Mouse (Mus musculus): ENCODE data around the gene Olfr281. TPM values are rescaled to one million over a fixed set of nuclear protein-coding genes. Genes with fewer than 3 reads are reported as not detected.

Olfr281 gene
- total and polyA plus RNA-seq, 3 experiments: 0.08 to 0.40 TPM; not detected in 1

DNA sequence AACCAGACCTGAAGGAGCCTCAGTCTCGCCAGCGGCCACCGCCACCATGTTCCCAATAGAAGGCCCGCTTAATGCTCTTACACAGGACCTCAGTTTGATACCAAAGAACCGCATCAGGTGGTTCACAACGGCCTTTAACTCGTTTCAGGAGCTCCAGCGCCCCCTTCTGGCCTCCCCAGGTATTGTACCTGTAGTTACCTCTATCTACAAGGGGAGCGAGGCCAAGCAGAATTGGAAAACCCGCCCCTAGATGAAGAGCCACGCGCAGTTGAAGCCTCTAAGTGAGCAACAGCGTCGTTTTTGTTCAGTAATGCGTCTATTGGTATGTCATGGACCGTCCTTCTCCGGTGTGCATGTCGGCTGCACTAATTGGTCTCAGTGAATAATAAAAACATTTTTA lies 52.1 kb downstream of the Olfr281 start (continued):
- TF ChIP-seq USF2 (IDR thresholded peaks at IDR 0.05; ENCODE audit: borderline replicate concordance in 1 of 2, insufficient read depth in 1 of 2, low read depth in 1 of 2, low read length in 2 of 2) (no peak), TCF12 (IDR thresholded peaks at IDR 0.05; ENCODE audit: low read depth, low read length) (peak; percentile 46), ETS1 (IDR thresholded peaks at IDR 0.05; ENCODE audit: low read depth, low read length) (peak; percentile 26; the same call in 1 of the 2 replicates), GATA1 (IDR thresholded peaks at IDR 0.05; ENCODE audit: low read depth, low read length) (no peak), TAL1 (IDR thresholded peaks at IDR 0.05; ENCODE audit: low read length) (no peak), CTCF (IDR thresholded peaks at IDR 0.05 in 2 of 3, conservative IDR thresholded peaks at IDR 0.05 in 1 of 3; ENCODE audit: control insufficient read depth in 1 of 3, insufficient read depth in 1 of 3, low read depth in 2 of 3, low read length in 3 of 3, poor library complexity in 1 of 3, severe bottlenecking in 1 of 3) (peak; percentile 95 to 98 (median 95)), KAT2A (conservative IDR thresholded peaks at IDR 0.05; ENCODE audit: low read depth, low read length) (no peak), SIN3A (IDR thresholded peaks at IDR 0.05; ENCODE audit: low read length) (peak; percentile 55; the same call in 1 of the 2 replicates), GABPA (IDR thresholded peaks at IDR 0.05; ENCODE audit: low read depth, low read length) (no peak), CHD1 (IDR thresholded peaks at IDR 0.05; ENCODE audit: low read depth, low read length) (no peak), RAD21 (IDR thresholded peaks at IDR 0.05; ENCODE audit: low read depth, low read length) (peak; percentile 93), E2F4 (IDR thresholded peaks at IDR 0.05; ENCODE audit: borderline replicate concordance, low read depth, low read length) (0 out of 2 replicates have a peak, but pooled peaks have one; percentile 3), MYB (IDR thresholded peaks at IDR 0.05; ENCODE audit: low read depth, low read length) (no peak), MAFK (IDR thresholded peaks at IDR 0.05; ENCODE audit: borderline replicate concordance, low read depth, low read length) (no peak), ELF1 (IDR thresholded peaks at IDR 0.05; ENCODE audit: low read depth, low read length) (0 out of 2 replicates have a peak, but pooled peaks have one; percentile 42), ZKSCAN1 (IDR thresholded peaks at IDR 0.05; ENCODE audit: low read depth, low read length) (no peak), ZNF384 (IDR thresholded peaks at IDR 0.05; ENCODE audit: low read depth, low read length) (peak; percentile 29; the same call in 1 of the 2 replicates), CHD2 (IDR thresholded peaks at IDR 0.05; ENCODE audit: low read length) (no peak), MYC (IDR thresholded peaks at IDR 0.05; ENCODE audit: low read depth, low read length) (0 out of 2 replicates have a peak, but pooled peaks have one; percentile 51), EP300 (IDR thresholded peaks at IDR 0.05; ENCODE audit: low read depth in 1 of 2, low read length in 2 of 2) (no peak)

DNA sequence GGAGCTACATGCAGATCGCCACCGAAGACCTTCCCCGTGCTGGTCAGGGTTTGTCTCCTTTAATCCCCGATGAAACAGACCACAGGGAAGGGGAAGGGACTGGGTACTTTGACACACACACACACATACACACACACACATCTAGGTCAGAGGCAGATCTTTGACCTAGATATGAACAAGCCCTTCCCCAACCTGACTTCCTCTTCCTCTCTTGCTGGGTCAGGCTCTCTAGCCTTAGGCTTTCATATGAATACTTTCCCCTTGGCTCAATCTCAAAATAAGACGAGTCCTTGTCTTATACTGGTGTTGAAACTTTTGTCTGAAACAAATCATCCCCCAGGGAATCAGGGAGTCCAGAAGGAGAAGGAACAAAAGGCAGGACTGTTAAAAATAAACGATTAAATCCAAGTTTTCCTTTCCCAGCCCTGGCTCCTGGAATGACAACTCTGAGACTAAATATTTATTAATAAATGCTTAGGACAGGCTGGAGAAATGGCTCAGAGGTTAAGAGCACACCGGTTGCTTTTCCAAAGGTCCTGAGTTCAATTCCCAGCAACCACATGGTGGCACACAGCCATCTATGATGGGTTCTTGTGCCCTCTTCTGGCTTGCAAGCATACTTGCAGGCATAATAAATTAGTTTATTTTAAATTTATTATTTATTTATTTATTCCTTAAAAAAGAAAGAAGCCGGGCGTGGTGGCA lies 54.0 kb downstream of the Olfr281 start:
- Histone ChIP-seq H3K27ac (ENCODE audit: control insufficient read depth, low read depth, low read length) (peak overlapping the region; percentile 41), H3K9ac (ENCODE audit: control insufficient read depth, low read depth, low read length, poor library complexity, severe bottlenecking) (peak overlapping the region; percentile 49), H3K36me3 (ENCODE audit: control insufficient read depth in 1 of 2, insufficient read depth in 2 of 2, low read length in 2 of 2) (peaks cover 0 to 13% of the 10 kb centered on the region in 2 experiments; a peak in 2 of 4 replicates), H3K27me3 (ENCODE audit: control insufficient read depth in 1 of 2, insufficient read depth in 2 of 2, low read length in 2 of 2) (peaks cover 3% of the 10 kb centered on the region in 2 experiments), H3K4me3 (ENCODE audit: control insufficient read depth in 1 of 2, insufficient read depth in 1 of 2, low read depth in 2 of 2, low read length in 2 of 2) (peak overlapping the region; percentile 49 to 55), H3K4me1 (ENCODE audit: control insufficient read depth in 1 of 2, insufficient read depth in 2 of 2, low read length in 2 of 2) (peaks cover 9 to 19% of the 10 kb centered on the region in 2 experiments), H3K9me3 (replicated peaks; ENCODE audit: insufficient read depth, low read length) (no peaks in the 10 kb centered on the region), H3K79me2 (ENCODE audit: control insufficient read depth, insufficient read depth, low read length, poor library complexity) (no peaks in the 10 kb centered on the region; the same call in 1 of the 2 replicates)
- peak; percentile 85 for DNase-seq (ENCODE audit: low read depth, low spot score)
- no peak for TF ChIP-seq MAX (IDR thresholded peaks at IDR 0.05; ENCODE audit: low read length)
- no peak; the same call in 1 of the 2 replicates for TF ChIP-seq MAZ (IDR thresholded peaks at IDR 0.05; ENCODE audit: low read depth, low read length)
- peak in 1 of 2 experiments; percentile 39; a peak in 2 of 4 replicates for TF ChIP-seq POLR2A (IDR thresholded peaks at IDR 0.05; ENCODE audit: control insufficient read depth in 1 of 2, insufficient read depth in 1 of 2, low read depth in 1 of 2, low read length in 2 of 2, poor library complexity in 1 of 2)
- no peak for TF ChIP-seq POLR2AphosphoS5 (IDR thresholded peaks at IDR 0.05; ENCODE audit: borderline replicate concordance, low read depth, low read length)
- TF ChIP-seq CHD1 (IDR thresholded peaks at IDR 0.05; ENCODE audit: low read depth, low read length): no peak
- peak; percentile 76 for TF ChIP-seq ETS1 (IDR thresholded peaks at IDR 0.05; ENCODE audit: low read depth, low read length)
- TF ChIP-seq MYB (IDR thresholded peaks at IDR 0.05; ENCODE audit: low read depth, low read length): no peak
- TF ChIP-seq JUND (IDR thresholded peaks at IDR 0.05; ENCODE audit: low read depth, low read length): no peak
- TF ChIP-seq SIN3A (IDR thresholded peaks at IDR 0.05; ENCODE audit: low read length): peak; percentile 72; the same call in 1 of the 2 replicates
- TF ChIP-seq MXI1 (IDR thresholded peaks at IDR 0.05; ENCODE audit: low read depth, low read length): peak; percentile 55; the same call in 1 of the 2 replicates
- TF ChIP-seq E2F4 (IDR thresholded peaks at IDR 0.05; ENCODE audit: borderline replicate concordance, low read depth, low read length): no peak
- no peak for TF ChIP-seq BHLHE40 (IDR thresholded peaks at IDR 0.05; ENCODE audit: borderline replicate concordance, low read depth, low read length)
- TF ChIP-seq KAT2A (conservative IDR thresholded peaks at IDR 0.05; ENCODE audit: low read depth, low read length): 0 out of 2 replicates have a peak, but pooled peaks have one; percentile 3
- peak; percentile 79 for TF ChIP-seq MYC (IDR thresholded peaks at IDR 0.05; ENCODE audit: low read depth, low read length)
- TF ChIP-seq ZKSCAN1 (IDR thresholded peaks at IDR 0.05; ENCODE audit: low read depth, low read length): no peak
- peak; percentile 38 for TF ChIP-seq RAD21 (IDR thresholded peaks at IDR 0.05; ENCODE audit: low read depth, low read length)
- peak; percentile 43 for TF ChIP-seq NELFE (IDR thresholded peaks at IDR 0.05; ENCODE audit: low read depth, low read length)
- no peak for TF ChIP-seq CHD2 (IDR thresholded peaks at IDR 0.05; ENCODE audit: low read length)
- no peak for TF ChIP-seq MEF2A (IDR thresholded peaks at IDR 0.05; ENCODE audit: extremely low read depth, insufficient replicate concordance, low read depth, low read length, poor library complexity, severe bottlenecking)
- no peak for TF ChIP-seq MAFK (IDR thresholded peaks at IDR 0.05; ENCODE audit: borderline replicate concordance, low read depth, low read length)
- TF ChIP-seq TBP (IDR thresholded peaks at IDR 0.05; ENCODE audit: low read depth, low read length): peak; percentile 62
- TF ChIP-seq GABPA (IDR thresholded peaks at IDR 0.05; ENCODE audit: low read depth, low read length): no peak

Data from MEL (cell line).